Mouse (Mus musculus) Patski (cell line): ENCODE measurements around the gene Adgra3. TPM values are rescaled to one million over a fixed set of nuclear protein-coding genes. Genes with fewer than 3 reads are reported as not detected.

Experiments used
- ATAC-seq: fragments of 100-300 bp; one replicate; pipeline ENCODE4 v1.8.0; 2021
- CTCF ChIA-PET: fragments of 350-600 bp; sonication (Branson Sonifier 250); formaldehyde crosslinking; loops from one replicate; lab custom pipeline; 2022; ENCODE audit warnings: inconsistent platforms; lab: Charles Lee
- POLR2A ChIA-PET: fragments of 350-600 bp; sonication (Branson Sonifier 250); formaldehyde crosslinking; loops from one replicate; lab custom pipeline; 2022; ENCODE audit warnings: antibody characterized with exemption, inconsistent platforms; lab: Charles Lee
- DNase-seq: peaks from one replicate; pipeline ENCODE4 v3.0.0-alpha.2; 2011; ENCODE audit warnings: low read depth, low spot score
- H3K27me3 ChIP-seq: fragments of 371-371 bp; one replicate; pipeline ENCODE4 v1.5.1; 2021
- CTCF ChIP-seq: fragments of 100-300 bp; IDR thresholded peaks from one replicate; pipeline ENCODE4 v1.5.1; 2021
- in situ Hi-C: fragments of 300-500 bp; cut with MboI; formaldehyde crosslinking; loops from 3 replicates; pipeline ENCODE4 v1.11.1; 2018; ENCODE audit warnings: low pct_unique_long_range_greater_than_20kb, mixed read lengths
- polyA plus RNA-seq: library from polyadenylated mRNA; unstranded; gene quantifications from one replicate; pipeline ENCODE4 v1.2.3, GENCODE M21; 2021

Gene Adgra3
- polyA plus RNA-seq, 1 experiment from 2014 or later, result 23.3 TPM

- no peaks in the 10 kb centered on the region for H3K27me3 ChIP-seq
- in situ Hi-C loops, result no loop called here
- TF ChIP-seq CTCF, result no peak
- ChIA-PET POLR2A (no interaction called here), CTCF (interaction anchor here (1.0 to 2.8 kb wide), 4 partner anchors 8 to 25 kb away, joined by 3 to 14 read pairs (median 4); no protein-coding TSS in a partner anchor)
- no peak for ATAC-seq
- DNase-seq, result no peak
Measured at GRCm38 (mm10) chr5:49988015-49988798, 70.6 kb downstream of the Adgra3 start.

GRCm38 (mm10) chr5:49980727-49981126, 78.1 kb downstream of the Adgra3 start:
- POLR2A ChIA-PET, result no interaction called here
- no peak for DNase-seq
- no peaks in the 10 kb centered on the region for H3K27me3 ChIP-seq
- no peak for TF ChIP-seq CTCF
- ATAC-seq, result no peak
- CTCF ChIA-PET, result interaction anchor here (1.6 kb wide), 1 partner anchor 218 kb away, joined by 5 read pairs; no protein-coding TSS in a partner anchor
- in situ Hi-C loops, result no loop called here

- no peaks in the 10 kb centered on the region for H3K27me3 ChIP-seq
- ChIA-PET CTCF (interaction anchor here (0.7 to 1.5 kb wide), 4 partner anchors 8 to 237 kb away, joined by 3 read pairs; no protein-coding TSS in a partner anchor), POLR2A (no interaction called here)
- ATAC-seq (no peak), DNase-seq (no peak)
- in situ Hi-C loops, result loop anchor here (5.0 kb wide), 2 partner anchors 238 to 318 kb away; no protein-coding TSS in a partner anchor
- TF ChIP-seq CTCF, result no peak
Measured at GRCm38 (mm10) chr5:49979246-49979645, 79.6 kb downstream of the Adgra3 start.

- H3K27me3 ChIP-seq, result no peaks in the 10 kb centered on the region
- ATAC-seq, result peak; percentile 79
- TF ChIP-seq CTCF, result peak; percentile 86
- DNase-seq, result peak; percentile 19
- in situ Hi-C loops, result loop anchor here (5.0 kb wide), 2 partner anchors 241 to 321 kb away; no protein-coding TSS in a partner anchor
- ChIA-PET POLR2A (no interaction called here), CTCF (interaction anchor here (0.7 to 4.1 kb wide), 25 partner anchors 9 to 253 kb away, joined by 3 to 35 read pairs (median 4); partner anchors contain the start of gene Adgra3)
Measured at GRCm38 (mm10) chr5:49975971-49976370, 82.8 kb downstream of the Adgra3 start.

GRCm38 (mm10) chr5:49974211-49974610, 84.6 kb downstream of the Adgra3 start:
- DNase-seq, result no peak
- TF ChIP-seq CTCF, result no peak
- POLR2A ChIA-PET, result no interaction called here
- H3K27me3 ChIP-seq, result no peaks in the 10 kb centered on the region
- CTCF ChIA-PET, result interaction anchor here (1.0 to 4.1 kb wide), 4 partner anchors 24 to 242 kb away, joined by 3 to 35 read pairs (median 6); no protein-coding TSS in a partner anchor
- no peak for ATAC-seq
- in situ Hi-C loops, result loop anchor here (25.0 kb wide), 1 partner anchor 887 kb away; no protein-coding TSS in a partner anchor

GRCm38 (mm10) chr5:49969660-49970059, 89.1 kb downstream of the Adgra3 start:
- ATAC-seq, result no peak

GRCm38 (mm10) chr5:49967726-49968125, 91.1 kb downstream of the Adgra3 start:
- CTCF ChIA-PET, result interaction anchor here (0.8 kb wide), 1 partner anchor 9 kb away, joined by 4 read pairs; no protein-coding TSS in a partner anchor
- no peaks in the 10 kb centered on the region for H3K27me3 ChIP-seq
- in situ Hi-C loops, result loop anchor here (25.0 kb wide), 1 partner anchor 880 kb away; no protein-coding TSS in a partner anchor
- ATAC-seq (no peak), DNase-seq (no peak)
- TF ChIP-seq CTCF, result no peak
- POLR2A ChIA-PET, result no interaction called here

More at GRCm38 (mm10) chr5:49969660-49970059, 89.1 kb downstream of the Adgra3 start:
- TF ChIP-seq CTCF, result no peak
- H3K27me3 ChIP-seq, result no peaks in the 10 kb centered on the region
- ChIA-PET CTCF (interaction anchor here (0.9 kb wide), 1 partner anchor 13 kb away, joined by 3 read pairs; no protein-coding TSS in a partner anchor), POLR2A (no interaction called here)
- DNase-seq, result no peak
- in situ Hi-C loops, result loop anchor here (25.0 kb wide), 1 partner anchor 882 kb away; no protein-coding TSS in a partner anchor

GRCm38 (mm10) chr5:49965810-49966209, 93.0 kb downstream of the Adgra3 start:
- in situ Hi-C loops, result loop anchor here (25.0 kb wide), 1 partner anchor 879 kb away; no protein-coding TSS in a partner anchor
- ChIA-PET POLR2A (no interaction called here), CTCF (interaction anchor here (0.6 to 2.4 kb wide), 2 partner anchors 10 to 592 kb away, joined by 3 to 7 read pairs; no protein-coding TSS in a partner anchor)
- no peaks in the 10 kb centered on the region for H3K27me3 ChIP-seq
- ATAC-seq (no peak), DNase-seq (no peak)
- TF ChIP-seq CTCF, result no peak

- TF ChIP-seq CTCF, result peak; percentile 90
- ChIA-PET POLR2A (no interaction called here), CTCF (interaction anchor here (0.8 to 3.1 kb wide), 13 partner anchors 10 to 597 kb away, joined by 3 to 16 read pairs (median 4); no protein-coding TSS in a partner anchor)
- in situ Hi-C loops, result loop anchor here (5.0 to 25.0 kb wide), 2 partner anchors 594 to 874 kb away; no protein-coding TSS in a partner anchor
- ATAC-seq, result peak; percentile 88
- DNase-seq, result peak; percentile 13
- H3K27me3 ChIP-seq, result no peaks in the 10 kb centered on the region
Measured at GRCm38 (mm10) chr5:49961478-49962431, 97.1 kb downstream of the Adgra3 start.
